Mouse (Mus musculus): ENCODE results near the gene Olfr605.
"Not testable (repeated sequence)": the region's sequence is repeated elsewhere in the genome, so short reads cannot be mapped to it uniquely, and the experiment has no call there.

Olfr605 gene

GRCm38 (mm10) chr7:103445339-103445738 lies at the start of gene Olfr605:
Olfr605 (minus strand) TSS chr7:103445439.
- no peak for DNase-seq

GRCm38 (mm10) chr7:103477106-103477505 lies 31.9 kb upstream of the Olfr605 start:
- not testable (repeated sequence) for DNase-seq

- no peak for DNase-seq
Observed at GRCm38 (mm10) chr7:103469577-103469976, 24.3 kb upstream of the Olfr605 start, which contains the start of gene Olfr608. Olfr608 (plus strand) TSS chr7:103469877.

GRCm38 (mm10) chr7:103460590-103460989 lies 15.4 kb upstream of the Olfr605 start:
- DNase-seq: no peak

- DNase-seq: no peak
Observed at GRCm38 (mm10) chr7:103448746-103449145, 3.5 kb upstream of the Olfr605 start, which contains the start of gene Olfr606. Olfr606 (plus strand) TSS chr7:103449046.

GRCm38 (mm10) chr7:103414772-103415171 lies 30.5 kb downstream of the Olfr605 start, which contains the start of gene Usp17lc:
Usp17lc (plus strand) TSS chr7:103415072.
- DNase-seq: not testable (repeated sequence)

GRCm38 (mm10) chr7:103406521-103407055 lies 38.7 kb downstream of the Olfr605 start:
- DNase-seq: not testable (repeated sequence)

GRCm38 (mm10) chr7:103398981-103399380 lies 46.3 kb downstream of the Olfr605 start:
- no peak for DNase-seq

GRCm38 (mm10) chr7:103397758-103398157 lies 47.5 kb downstream of the Olfr605 start:
- no peak for DNase-seq

All from thymus, postnatal 4 days (tissue).